Mouse (Mus musculus) adrenal gland, postnatal 36 days (tissue): ENCODE measurements at regions not wholly inside any gene's neighbourhood (a gene's known extent, or its start where the extent isn't known, plus 50 kb on each side); places are given as distances from the start of the nearest gene placed in this dataset.
A peak's percentile ranks its signal among the peaks of the same experiment; 100 is the strongest.

Source experiments
- DNase-seq, 2 experiments: peaks; one replicate each; pipeline ENCODE4 v3.0.0; 2021; ENCODE audit warnings: mixed read lengths in 1 of 2

- no peak for DNase-seq
Measured at GRCm38 (mm10) chr17:67569865-67570264, 62.7 kb downstream of the Lrrc30 start.

GRCm38 (mm10) chr17:67566216-67566615 is 66.3 kb downstream of the Lrrc30 start:
- peak; percentile 6 to 29 for DNase-seq

GRCm38 (mm10) chr17:67565746-67566145 is 66.8 kb downstream of the Lrrc30 start:
- DNase-seq: peak in 1 of 2 experiments; percentile 16

GRCm38 (mm10) chr17:67564845-67565244 is 67.7 kb downstream of the Lrrc30 start:
- peak; percentile 56 to 68 for DNase-seq

- no peak for DNase-seq
Measured at GRCm38 (mm10) chr17:67563036-67563435, 69.5 kb downstream of the Lrrc30 start.

GRCm38 (mm10) chr17:67561802-67562201 is 70.7 kb downstream of the Lrrc30 start:
- DNase-seq: peak; percentile 30 to 52

- peak; percentile 10 to 19 for DNase-seq
Measured at GRCm38 (mm10) chr17:67557351-67557870, 75.1 kb downstream of the Lrrc30 start.

- no peak for DNase-seq
Measured at GRCm38 (mm10) chr17:67552581-67553139, 79.9 kb downstream of the Lrrc30 start.

- DNase-seq: peak in 1 of 2 experiments; percentile 15
Measured at GRCm38 (mm10) chr17:67548966-67549700, 83.4 kb downstream of the Lrrc30 start.

- DNase-seq: no peak
Measured at GRCm38 (mm10) chr17:67544410-67544809, 88.1 kb downstream of the Lrrc30 start.

- DNase-seq: peak; percentile 60 to 67
Measured at GRCm38 (mm10) chr17:67532331-67532730, 100.2 kb downstream of the Lrrc30 start.

- no peak for DNase-seq
Measured at GRCm38 (mm10) chr17:67520848-67521411, 111.6 kb downstream of the Lrrc30 start.

GRCm38 (mm10) chr17:67515601-67516147 is 116.8 kb downstream of the Lrrc30 start:
- DNase-seq: no peak

- DNase-seq: no peak
Measured at GRCm38 (mm10) chr17:67514387-67515241, 117.9 kb downstream of the Lrrc30 start.

- DNase-seq: peak; percentile 59 to 75
Measured at GRCm38 (mm10) chr17:67512699-67513450, 119.6 kb downstream of the Lrrc30 start.

- DNase-seq: no peak
Measured at GRCm38 (mm10) chr17:67512008-67512407, 120.5 kb downstream of the Lrrc30 start.

GRCm38 (mm10) chr17:67509921-67510320 is 122.6 kb downstream of the Lrrc30 start:
- DNase-seq: no peak

- DNase-seq: no peak
Measured at GRCm38 (mm10) chr17:67509091-67509618, 123.4 kb downstream of the Lrrc30 start.

- DNase-seq: no peak
Measured at GRCm38 (mm10) chr17:67508353-67508752, 124.2 kb downstream of the Lrrc30 start.

- DNase-seq: no peak
Measured at GRCm38 (mm10) chr17:67506466-67506865, 126.1 kb downstream of the Lrrc30 start.

- DNase-seq: no peak
Measured at GRCm38 (mm10) chr17:67504502-67505033, 128.0 kb downstream of the Lrrc30 start.
